Mouse (Mus musculus) limb, embryonic 14.5 days (tissue): Measurements from ENCODE around the gene Gna15. TPM values are rescaled to one million over a fixed set of nuclear protein-coding genes. Genes with fewer than 3 reads are reported as not detected.

ENCODE experiments used
- ATAC-seq: fragments of 200-750 bp; cut with Nextera tagmentation; 2 replicates; pipeline ENCODE4 v1.8.0; 2017; ENCODE audit warnings: low read depth, moderate number of reproducible peaks, moderate TSS enrichment; ENCODE audit not compliant: low FRiP score
- DNase-seq: peaks from one replicate; pipeline ENCODE4 v3.0.0-alpha.2; 2015; ENCODE audit warnings: low spot score
- H3K27ac ChIP-seq: fragments of 300-500 bp; sonication (generic); replicated peaks from 2 replicates; pipeline ENCODE4 v1.5.1; 2014; ENCODE audit warnings: low read depth, mild to moderate bottlenecking, low read length, moderate library complexity, mixed read lengths
- H3K27me3 ChIP-seq: fragments of 300-500 bp; sonication (generic); 2 replicates; pipeline ENCODE4 v1.6.1; 2014; ENCODE audit warnings: low read length, mixed read lengths; ENCODE audit not compliant: control insufficient read depth, insufficient read depth
- H3K36me3 ChIP-seq: fragments of 300-500 bp; sonication (generic); 2 replicates; pipeline ENCODE4 v1.6.1; 2014; ENCODE audit warnings: mild to moderate bottlenecking, low read length, moderate library complexity, mixed read lengths; ENCODE audit not compliant: control insufficient read depth, insufficient read depth
- H3K4me1 ChIP-seq: fragments of 300-500 bp; sonication (generic); 2 replicates; pipeline ENCODE4 v1.6.1; 2014; ENCODE audit warnings: antibody characterized with exemption, low read length, mixed read lengths; ENCODE audit not compliant: control insufficient read depth, insufficient read depth
- H3K4me2 ChIP-seq: fragments of 300-500 bp; sonication (generic); replicated peaks from 2 replicates; pipeline ENCODE4 v1.6.1; 2014; ENCODE audit warnings: low read depth, mild to moderate bottlenecking, low read length, moderate library complexity; ENCODE audit not compliant: severe bottlenecking
- H3K4me3 ChIP-seq: fragments of 300-500 bp; sonication (generic); replicated peaks from 2 replicates; pipeline ENCODE4 v1.5.1; 2014; ENCODE audit warnings: low read length
- H3K9ac ChIP-seq: fragments of 300-500 bp; sonication (generic); 2 replicates; pipeline ENCODE4 v1.6.1; 2014; ENCODE audit warnings: mild to moderate bottlenecking, low read depth, low read length, moderate library complexity; ENCODE audit not compliant: severe bottlenecking
- H3K9me3 ChIP-seq: fragments of 300-500 bp; sonication (generic); 2 replicates; pipeline ENCODE4 v1.6.1; 2016; ENCODE audit warnings: low read length; ENCODE audit not compliant: control insufficient read depth
- POLR2A ChIP-seq: fragments of 200-500 bp; IDR thresholded peaks from 2 replicates; pipeline ENCODE4 v1.8.0; 2012; ENCODE audit warnings: inconsistent platforms, mild to moderate bottlenecking, moderate library complexity, borderline replicate concordance; ENCODE audit not compliant: insufficient read depth, insufficient read length; ENCODE audit errors: extremely low read depth
- WGBS: fragments of 180-500 bp; shearing (Covaris S2); extraction: QIAGEN DNeasy Blood & Tissue Kit; methylation state at CpG from one replicate; pipeline ENCODE4 v1.1.7; 2014; 5-methylcytosine and 5-hydroxymethylcytosine counted together
- polyA plus RNA-seq, 2 experiments: library from polyadenylated mRNA; depleted of rRNA in 1 of 2; stranded (reverse) in 1 of 2; unstranded in 1 of 2; fragments of >200 nt; fragmentation: Nextera tagmentation in 1 of 2; extraction: Ambion mirVana in 1 of 2; gene quantifications; 2 replicates each; pipeline versions ENCODE4 v1.2.1 to v1.2.3; 2012 to 2014

Gna15 gene
- polyA plus RNA-seq, 2 experiments = 3.4 to 3.8 TPM

DNA sequence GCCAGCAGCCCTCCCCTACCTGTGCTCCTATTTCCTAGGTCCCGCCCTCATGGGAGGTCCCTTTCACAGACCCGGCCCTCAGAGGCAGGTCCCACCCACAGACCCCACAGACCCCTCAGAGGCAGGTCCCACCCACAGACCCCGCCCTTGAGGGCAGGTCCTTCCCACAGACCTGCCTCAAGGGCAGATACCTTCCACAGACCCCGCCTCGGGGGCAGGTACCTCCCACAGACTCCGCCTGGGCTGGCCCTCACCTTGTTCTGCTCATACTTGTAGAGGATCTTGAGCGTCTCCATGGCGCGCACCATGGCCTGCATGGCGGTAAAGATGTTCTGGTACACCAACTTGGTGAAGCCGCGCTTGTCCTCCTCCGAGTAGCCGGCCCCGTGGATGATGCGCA lies 10.8 kb upstream of the Gna15 start:
- H3K4me3 ChIP-seq = no peak overlapping the region
- DNase-seq = no peak
- no peak overlapping the region for H3K9ac ChIP-seq
- no peak overlapping the region for H3K4me2 ChIP-seq
- no peak for ATAC-seq
- WGBS = 56% methylated on average over 16 of the region's 16 CpGs
- no peaks in the 10 kb centered on the region for H3K27me3 ChIP-seq
- no peak for TF ChIP-seq POLR2A
- peaks cover 44% of the 10 kb centered on the region for H3K36me3 ChIP-seq
- no peaks in the 10 kb centered on the region for H3K4me1 ChIP-seq
- no peaks in the 10 kb centered on the region for H3K9me3 ChIP-seq
- no peak overlapping the region for H3K27ac ChIP-seq

GRCm38 (mm10) chr10:81526779-81527178 lies 2.8 kb upstream of the Gna15 start:
- no peak overlapping the region for H3K4me3 ChIP-seq
- TF ChIP-seq POLR2A = no peak
- H3K27ac ChIP-seq = no peak overlapping the region
- no peak for ATAC-seq
- DNase-seq = peak; percentile 56
- no peaks in the 10 kb centered on the region; the same call in 1 of the 2 replicates for H3K27me3 ChIP-seq
- no peaks in the 10 kb centered on the region for H3K4me1 ChIP-seq
- no peak overlapping the region for H3K4me2 ChIP-seq
- no peaks in the 10 kb centered on the region for H3K9me3 ChIP-seq
- H3K36me3 ChIP-seq = peaks cover 34% of the 10 kb centered on the region
- whole genome bisulfite sequencing = 13% methylated on average over 14 of the region's 14 CpGs
- no peak overlapping the region for H3K9ac ChIP-seq

DNA sequence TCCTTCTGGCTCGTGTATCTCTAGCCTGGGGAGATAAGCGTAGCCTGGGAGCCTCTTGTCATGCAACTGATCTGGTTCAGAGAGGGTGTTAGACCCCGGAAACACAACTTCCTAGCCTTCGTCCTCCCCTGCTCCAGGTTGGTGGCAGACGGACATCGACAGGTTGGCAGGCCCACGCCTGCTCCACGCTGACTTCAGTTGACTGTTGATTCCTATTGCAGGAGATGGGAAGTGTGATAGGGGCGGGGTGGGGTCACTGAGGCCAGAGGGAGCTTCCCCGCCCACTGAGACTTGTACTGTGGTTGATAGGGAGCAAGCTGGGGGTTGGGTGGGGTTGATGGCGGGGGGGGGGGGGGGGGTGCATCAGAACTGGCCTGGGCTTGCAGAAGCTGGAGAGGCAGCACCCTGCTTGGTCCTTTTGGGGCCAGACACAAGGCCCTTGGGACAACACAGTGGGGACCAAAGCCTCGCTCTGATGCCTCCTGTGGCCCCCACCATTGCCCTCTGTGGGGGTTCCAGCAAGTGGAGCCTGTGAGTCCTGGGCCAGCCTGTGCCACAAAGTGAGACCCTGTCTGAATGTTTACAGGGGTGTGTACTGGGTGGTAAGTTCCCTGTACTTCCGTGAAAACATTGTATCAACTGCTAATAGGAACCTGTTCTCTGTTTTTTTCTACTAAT lies 1.1 kb upstream of the Gna15 start:
- H3K9ac ChIP-seq = no peak overlapping the region
- peaks cover 21% of the 10 kb centered on the region for H3K36me3 ChIP-seq
- TF ChIP-seq POLR2A = no peak
- H3K27ac ChIP-seq = no peak overlapping the region
- 51% methylated on average over 12 of the region's 13 CpGs for WGBS
- no peak overlapping the region for H3K4me2 ChIP-seq
- no peaks in the 10 kb centered on the region for H3K9me3 ChIP-seq
- no peak for ATAC-seq
- H3K4me1 ChIP-seq = no peaks in the 10 kb centered on the region
- no peak for DNase-seq
- no peaks in the 10 kb centered on the region; the same call in 1 of the 2 replicates for H3K27me3 ChIP-seq
- no peak overlapping the region for H3K4me3 ChIP-seq

DNA sequence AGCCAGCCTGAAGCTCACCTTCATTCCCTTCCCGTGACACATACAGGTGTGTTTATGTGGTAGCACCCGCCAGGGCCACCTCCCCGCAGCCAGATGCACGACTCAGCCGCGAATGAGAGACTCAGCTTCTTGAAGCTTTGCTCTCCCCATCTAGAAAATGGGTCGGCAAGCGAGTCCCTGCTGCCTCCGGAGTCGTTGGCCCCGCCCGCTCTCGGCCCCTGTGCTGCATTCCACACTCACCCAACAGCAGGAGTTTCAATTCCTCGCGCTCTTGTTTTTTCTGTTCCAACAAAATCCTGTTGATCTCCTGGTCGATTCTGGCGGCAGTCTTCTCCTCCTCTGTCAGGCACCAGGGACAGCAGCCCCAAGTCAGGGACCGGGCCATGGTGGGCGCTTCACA lies 455 bp downstream of the Gna15 start:
- DNase-seq = no peak
- H3K27me3 ChIP-seq = no peaks in the 10 kb centered on the region; the same call in 1 of the 2 replicates
- H3K9me3 ChIP-seq = no peaks in the 10 kb centered on the region
- H3K9ac ChIP-seq = peak overlapping the region; percentile 25; the same call in 1 of the 2 replicates
- 15% methylated on average over 19 of the region's 19 CpGs for WGBS
- no peak for ATAC-seq
- H3K4me3 ChIP-seq = no peak overlapping the region
- no peaks in the 10 kb centered on the region for H3K4me1 ChIP-seq
- H3K4me2 ChIP-seq = no peak overlapping the region; the same call in 1 of the 2 replicates
- H3K36me3 ChIP-seq = peaks cover 7% of the 10 kb centered on the region; the same call in 1 of the 2 replicates
- no peak overlapping the region; the same call in 1 of the 2 replicates for H3K27ac ChIP-seq
- TF ChIP-seq POLR2A = no peak

- peaks cover 4% of the 10 kb centered on the region; the same call in 1 of the 2 replicates for H3K36me3 ChIP-seq
- H3K9me3 ChIP-seq = no peaks in the 10 kb centered on the region
- no peak overlapping the region for H3K4me3 ChIP-seq
- no peak overlapping the region for H3K4me2 ChIP-seq
- no peaks in the 10 kb centered on the region; the same call in 1 of the 2 replicates for H3K27me3 ChIP-seq
- no peak overlapping the region for H3K27ac ChIP-seq
- TF ChIP-seq POLR2A = no peak
- ATAC-seq (no peak), DNase-seq (no peak)
- H3K4me1 ChIP-seq = no peaks in the 10 kb centered on the region
- no peak overlapping the region for H3K9ac ChIP-seq
- WGBS = 77% methylated on average over 6 of the region's 6 CpGs
Measured at GRCm38 (mm10) chr10:81523142-81523541, 883 bp downstream of the Gna15 start.
